30 mouse cellular contexts compared by ENCODE assay signal in the genomic region with DNA sequence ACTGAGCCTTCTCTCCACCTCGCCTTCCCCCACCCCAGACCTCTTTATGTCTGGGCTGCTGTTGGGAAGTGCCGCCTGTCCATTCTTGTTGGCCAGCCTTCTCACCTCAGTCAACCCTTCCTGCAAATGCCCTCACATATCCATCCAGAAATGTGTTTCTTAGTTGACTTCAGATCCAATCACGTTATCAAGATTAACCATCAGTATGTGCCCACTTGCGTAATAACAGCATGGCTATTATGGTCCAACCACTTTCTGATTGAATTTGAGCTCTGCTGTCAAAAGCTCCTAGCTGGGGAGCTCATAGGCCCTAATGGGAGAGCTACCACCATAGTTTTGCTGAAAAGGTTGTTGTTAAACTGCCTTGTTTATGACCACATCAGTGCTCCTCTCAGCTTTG. TPM values are rescaled to one million over a fixed set of nuclear protein-coding genes. Genes with fewer than 3 reads are reported as not detected.
"Had no signal": no experiment of that assay in that cellular context is flagged by ENCODE, and none has a peak within 500 bp of the region (broad histone marks: within the 10 kb centered on the region; RNA-seq: fewer than 3 reads in every experiment).

No protein-coding gene starts in this region.

- H3K36me3 ChIP-seq: limb, embryonic 10.5 days; limb, embryonic 13.5 days; neural tube, embryonic 12.5 days; neural tube, embryonic 15.5 days had no signal

- H3K4me3 ChIP-seq: layer of hippocampus, adult 2 months; limb, embryonic 10.5 days; limb, embryonic 13.5 days; neural tube, embryonic 12.5 days; neural tube, embryonic 15.5 days had no signal

- H3K27ac ChIP-seq: kidney, postnatal 0 days; layer of hippocampus, adult 2 months; limb, embryonic 10.5 days; limb, embryonic 13.5 days; liver, embryonic 14.5 days; macrophage; neural tube, embryonic 12.5 days; neural tube, embryonic 15.5 days; stomach, postnatal 0 days had no signal

- DNase-seq: kidney, adult 2 months; kidney, postnatal 25 days; layer of hippocampus, adult 9-11 months; lung, embryonic 14.5 days; midbrain, embryonic 14.5 days; right cerebral cortex, adult 18-20 months; right cerebral cortex, postnatal 14 days; right cerebral cortex, postnatal 4 days; thymus, adult 2 months; thymus, postnatal 14 days; thymus, postnatal 4 days had no signal

- ATAC-seq: intestine, postnatal 0 days; lung, postnatal 0 days had no signal

- H3K9me3 ChIP-seq: limb, embryonic 10.5 days; limb, embryonic 13.5 days; neural tube, embryonic 12.5 days; neural tube, embryonic 15.5 days had no signal

- H3K4me2 ChIP-seq: limb, embryonic 13.5 days; lung, embryonic 14.5 days; neural tube, embryonic 12.5 days; neural tube, embryonic 15.5 days had no signal

- H3K27me3 ChIP-seq: limb, embryonic 13.5 days; neural tube, embryonic 12.5 days; neural tube, embryonic 15.5 days had no signal

- H3K4me1 ChIP-seq: limb, embryonic 10.5 days; limb, embryonic 13.5 days; neural tube, embryonic 12.5 days; neural tube, embryonic 15.5 days had no signal

- H3K9ac ChIP-seq: limb, embryonic 13.5 days; liver, embryonic 14.5 days; lung, embryonic 14.5 days; neural tube, embryonic 12.5 days; neural tube, embryonic 15.5 days had no signal

RNA-seq across cellular contexts. Expression of a gene that starts 12.5 kb away (rescaled TPM):
- total RNA-seq: layer of hippocampus, adult 2 months; layer of hippocampus, postnatal 25 days; left cerebral cortex, adult 18-20 months; left cerebral cortex, postnatal 25 days; megakaryocyte, adult 5-6 weeks; midbrain, postnatal 0 days had no signal
- polyA plus RNA-seq: intestine, postnatal 0 days; kidney, adult 2 months; kidney, embryonic 14.5 days; kidney, postnatal 0 days; large intestine, adult 2 months; limb, embryonic 10.5 days; limb, embryonic 13.5 days; lung, embryonic 14.5 days; lung, postnatal 0 days; macrophage; midbrain, embryonic 14.5 days; midbrain, postnatal 0 days; neural tube, embryonic 12.5 days; neural tube, embryonic 15.5 days; stomach, embryonic 14.5 days; stomach, postnatal 0 days had no signal

RNA-seq across cellular contexts. Expression of a gene that starts 16.7 kb away (rescaled TPM):
- total RNA-seq: megakaryocyte, adult 5-6 weeks; midbrain, postnatal 0 days had no signal
- polyA plus RNA-seq: limb, embryonic 13.5 days; lung, embryonic 14.5 days; macrophage; neural tube, embryonic 12.5 days; stomach, embryonic 14.5 days had no signal

RNA-seq across cellular contexts. Expression of a gene that starts 50.5 kb away (rescaled TPM):
- total RNA-seq: layer of hippocampus, adult 2 months; layer of hippocampus, postnatal 25 days; left cerebral cortex, adult 18-20 months; left cerebral cortex, postnatal 25 days; megakaryocyte, adult 5-6 weeks; midbrain, postnatal 0 days had no signal
- polyA plus RNA-seq: intestine, postnatal 0 days; kidney, adult 2 months; kidney, embryonic 14.5 days; kidney, postnatal 0 days; limb, embryonic 10.5 days; limb, embryonic 13.5 days; liver, embryonic 14.5 days; lung, embryonic 14.5 days; lung, postnatal 0 days; macrophage; midbrain, embryonic 14.5 days; midbrain, postnatal 0 days; neural tube, embryonic 12.5 days; neural tube, embryonic 15.5 days; stomach, embryonic 14.5 days; stomach, postnatal 0 days had no signal
